Mouse (Mus musculus): ENCODE measurements around the gene Flt4. TPM values are rescaled to one million over a fixed set of nuclear protein-coding genes. Genes with fewer than 3 reads are reported as not detected.
"Not testable (repeated sequence)": the region's sequence is repeated elsewhere in the genome, so short reads cannot be mapped to it uniquely, and the experiment has no call there.

Flt4 gene
- total RNA-seq (2021): 1 to 10 TPM; 7.3 to 7.5 TPM
- long read RNA-seq, experiment 1, partial matches to known transcripts: 5 of 6 reads
- long read RNA-seq, experiment 1, other reads (novel, unspliced or antisense): 1 of 6 reads
- long read RNA-seq, experiment 2, full-length matches to known transcripts: 2 of 8 reads
- long read RNA-seq, experiment 2, partial matches to known transcripts: 4 of 8 reads
- long read RNA-seq, experiment 2, other reads (novel, unspliced or antisense): 2 of 8 reads

GRCm38 (mm10) chr11:49608938-49609867, at the start of gene Flt4:
TSS of gene Flt4 (plus strand) at chr11:49609263.
- not testable (repeated sequence) for DNase-seq (ENCODE audit: low spot score in 2 of 2)

- DNase-seq (ENCODE audit: low spot score in 2 of 2): not testable (repeated sequence)
Measured at GRCm38 (mm10) chr11:49575054-49575453, 34.0 kb upstream of the Flt4 start.

GRCm38 (mm10) chr11:49580452-49580851, 28.6 kb upstream of the Flt4 start:
- DNase-seq (ENCODE audit: low spot score in 2 of 2): not testable (repeated sequence)

- no peak for DNase-seq (ENCODE audit: low spot score in 2 of 2)
Measured at GRCm38 (mm10) chr11:49590213-49590612, 18.9 kb upstream of the Flt4 start.

- DNase-seq (ENCODE audit: low spot score in 2 of 2): not testable (repeated sequence)
Measured at GRCm38 (mm10) chr11:49597149-49597548, 11.9 kb upstream of the Flt4 start.

- not testable (repeated sequence) for DNase-seq (ENCODE audit: low spot score in 2 of 2)
Measured at GRCm38 (mm10) chr11:49608306-49608705, 757 bp upstream of the Flt4 start.

- DNase-seq (ENCODE audit: low spot score in 2 of 2): not testable (repeated sequence)
Measured at GRCm38 (mm10) chr11:49609868-49610824, 1.1 kb downstream of the Flt4 start.

- not testable (repeated sequence) for DNase-seq (ENCODE audit: low spot score in 2 of 2)
Measured at GRCm38 (mm10) chr11:49611349-49611748, 2.3 kb downstream of the Flt4 start.

- no peak for DNase-seq (ENCODE audit: low spot score in 2 of 2)
Measured at GRCm38 (mm10) chr11:49612154-49612553, 3.1 kb downstream of the Flt4 start.

- no peak for DNase-seq (ENCODE audit: low spot score in 2 of 2)
Measured at GRCm38 (mm10) chr11:49613349-49613748, 4.3 kb downstream of the Flt4 start.

- no peak for DNase-seq (ENCODE audit: low spot score in 2 of 2)
Measured at GRCm38 (mm10) chr11:49615856-49616725, 7.0 kb downstream of the Flt4 start.

- DNase-seq (ENCODE audit: low spot score in 2 of 2): no peak
Measured at GRCm38 (mm10) chr11:49618476-49618875, 9.4 kb downstream of the Flt4 start.

GRCm38 (mm10) chr11:49621953-49622352, 12.9 kb downstream of the Flt4 start:
- DNase-seq (ENCODE audit: low spot score in 2 of 2): no peak

- DNase-seq (ENCODE audit: low spot score in 2 of 2): no peak
Measured at GRCm38 (mm10) chr11:49624156-49624555, 15.1 kb downstream of the Flt4 start.

- DNase-seq (ENCODE audit: low spot score in 2 of 2): no peak
Measured at GRCm38 (mm10) chr11:49625863-49626262, 16.8 kb downstream of the Flt4 start.

GRCm38 (mm10) chr11:49626748-49627147, 17.7 kb downstream of the Flt4 start:
- no peak for DNase-seq (ENCODE audit: low spot score in 2 of 2)

- DNase-seq (ENCODE audit: low spot score in 2 of 2): no peak
Measured at GRCm38 (mm10) chr11:49631154-49631553, 22.1 kb downstream of the Flt4 start.

GRCm38 (mm10) chr11:49632256-49632655, 23.2 kb downstream of the Flt4 start:
- DNase-seq (ENCODE audit: low spot score in 2 of 2): no peak

GRCm38 (mm10) chr11:49634101-49634500, 25.0 kb downstream of the Flt4 start:
- no peak for DNase-seq (ENCODE audit: low spot score in 2 of 2)

GRCm38 (mm10) chr11:49635671-49636070, 26.6 kb downstream of the Flt4 start:
- no peak for DNase-seq (ENCODE audit: low spot score in 2 of 2)

Data from gastrocnemius, postnatal 4 days (tissue).